Mouse (Mus musculus): ENCODE measurements around the gene Gm45234. TPM values are rescaled to one million over a fixed set of nuclear protein-coding genes. Genes with fewer than 3 reads are reported as not detected.

Gm45234 gene
- polyA plus RNA-seq, 1 experiment from 2014 or later: not detected

GRCm38 (mm10) chr6:124745490-124746295 is 10.1 kb downstream of the Gm45234 start:
- Histone ChIP-seq H3K4me1 (peaks cover 29% of the 10 kb centered on the region), H3K9ac (replicated peaks) (peak overlapping the region; percentile 85), H3K4me2 (replicated peaks) (peak overlapping the region; percentile 97), H3K36me3 (peaks cover 40% of the 10 kb centered on the region), H3K9me3 (no peaks in the 10 kb centered on the region), H3K4me3 (peak overlapping the region; percentile 57), H3K27ac (replicated peaks) (peak overlapping the region; percentile 91), H3K27me3 (no peaks in the 10 kb centered on the region)
- WGBS: under 1% methylated on average over 85 of the region's 85 CpGs
- peak; percentile 84 for ATAC-seq (replicated peaks)

GRCm38 (mm10) chr6:124744755-124745321 is 11.0 kb downstream of the Gm45234 start:
- no peak for ATAC-seq (replicated peaks)
- peak overlapping the region; percentile 57 for H3K4me3 ChIP-seq
- peak overlapping the region; percentile 48 for H3K9ac ChIP-seq (replicated peaks)
- no peaks in the 10 kb centered on the region for H3K27me3 ChIP-seq
- H3K4me1 ChIP-seq: peaks cover 32% of the 10 kb centered on the region
- 73% methylated on average over 26 of the region's 26 CpGs for WGBS
- H3K4me2 ChIP-seq (replicated peaks): peak overlapping the region; percentile 97
- no peaks in the 10 kb centered on the region for H3K9me3 ChIP-seq
- H3K36me3 ChIP-seq: peaks cover 40% of the 10 kb centered on the region
- peak overlapping the region; percentile 91 for H3K27ac ChIP-seq (replicated peaks)

GRCm38 (mm10) chr6:124743647-124744046 is 12.2 kb downstream of the Gm45234 start:
- Histone ChIP-seq H3K9me3 (no peaks in the 10 kb centered on the region), H3K9ac (replicated peaks) (no peak overlapping the region), H3K4me1 (peaks cover 42% of the 10 kb centered on the region), H3K4me3 (no peak overlapping the region), H3K36me3 (peaks cover 33% of the 10 kb centered on the region), H3K27ac (replicated peaks) (no peak overlapping the region), H3K27me3 (no peaks in the 10 kb centered on the region), H3K4me2 (replicated peaks) (no peak overlapping the region)
- ATAC-seq (replicated peaks): no peak
- WGBS: 94% methylated on average over 8 of the region's 8 CpGs

- peaks cover 45% of the 10 kb centered on the region for H3K4me1 ChIP-seq
- WGBS: 89% methylated on average over 15 of the region's 15 CpGs
These were observed 12.8 kb downstream of the Gm45234 start for GRCm38 (mm10) chr6:124742839-124743514.

GRCm38 (mm10) chr6:124741842-124742241 is 14.0 kb downstream of the Gm45234 start:
- peak overlapping the region; percentile 90 for H3K9ac ChIP-seq (replicated peaks)
- H3K4me3 ChIP-seq: peak overlapping the region; percentile 60
- 73% methylated on average over 3 of the region's 3 CpGs for WGBS
- ATAC-seq (replicated peaks): no peak
- peak overlapping the region; percentile 98 for H3K27ac ChIP-seq (replicated peaks)
- H3K36me3 ChIP-seq: peaks cover 17% of the 10 kb centered on the region; the same call in 1 of the 2 replicates
- no peaks in the 10 kb centered on the region for H3K9me3 ChIP-seq
- peaks cover 44% of the 10 kb centered on the region for H3K4me1 ChIP-seq
- H3K4me2 ChIP-seq (replicated peaks): peak overlapping the region; percentile 73
- H3K27me3 ChIP-seq: no peaks in the 10 kb centered on the region

More at GRCm38 (mm10) chr6:124742839-124743514, 12.8 kb downstream of the Gm45234 start:
- peaks cover 27% of the 10 kb centered on the region for H3K36me3 ChIP-seq
- no peak overlapping the region for H3K9ac ChIP-seq (replicated peaks)
- H3K4me3 ChIP-seq: no peak overlapping the region
- H3K4me2 ChIP-seq (replicated peaks): no peak overlapping the region
- no peak overlapping the region for H3K27ac ChIP-seq (replicated peaks)
- no peaks in the 10 kb centered on the region for H3K27me3 ChIP-seq
- no peaks in the 10 kb centered on the region for H3K9me3 ChIP-seq
- no peak for ATAC-seq (replicated peaks)

- peak within 1 kb of the TSS; percentile 98 for H3K27ac ChIP-seq (replicated peaks)
- peak within 1 kb of the TSS; percentile 90 for H3K9ac ChIP-seq (replicated peaks)
- WGBS: under 1% methylated on average over 41 of the region's 41 CpGs
- H3K36me3 ChIP-seq: peaks cover 17% of the 10 kb centered on the region; the same call in 1 of the 2 replicates
- peak; percentile 80 for ATAC-seq (replicated peaks)
- peaks cover 36% of the 10 kb centered on the region for H3K4me1 ChIP-seq
- peak within 1 kb of the TSS; percentile 73 for H3K4me2 ChIP-seq (replicated peaks)
- H3K27me3 ChIP-seq: no peaks in the 10 kb centered on the region
- no peaks in the 10 kb centered on the region for H3K9me3 ChIP-seq
- peak within 1 kb of the TSS; percentile 60 for H3K4me3 ChIP-seq
These were observed 14.7 kb downstream of the Gm45234 start, which contains the start of gene Grcc10 for GRCm38 (mm10) chr6:124740888-124741761. Gene Grcc10 (minus strand): TSS chr6:124741374.

- WGBS: under 1% methylated on average over 29 of the region's 29 CpGs
- Histone ChIP-seq H3K27me3 (no peaks in the 10 kb centered on the region), H3K4me3 (peak overlapping the region; percentile 60), H3K4me1 (peaks cover 32% of the 10 kb centered on the region), H3K4me2 (replicated peaks) (peak overlapping the region; percentile 73), H3K9ac (replicated peaks) (peak overlapping the region; percentile 90), H3K9me3 (no peaks in the 10 kb centered on the region), H3K36me3 (peaks cover 17% of the 10 kb centered on the region; the same call in 1 of the 2 replicates), H3K27ac (replicated peaks) (peak overlapping the region; percentile 98)
- peak; percentile 24 for ATAC-seq (replicated peaks)
These were observed 15.5 kb downstream of the Gm45234 start for GRCm38 (mm10) chr6:124740211-124740887.

- Histone ChIP-seq H3K27me3 (no peaks in the 10 kb centered on the region), H3K9ac (replicated peaks) (0 out of 2 replicates have a peak overlapping the region, but pooled peaks have one; percentile 90), H3K9me3 (no peaks in the 10 kb centered on the region), H3K27ac (replicated peaks) (peak overlapping the region; percentile 98), H3K4me2 (replicated peaks) (peak overlapping the region; percentile 73), H3K4me1 (peaks cover 27% of the 10 kb centered on the region), H3K4me3 (no peak overlapping the region), H3K36me3 (peaks cover 12% of the 10 kb centered on the region; the same call in 1 of the 2 replicates)
- no peak for ATAC-seq (replicated peaks)
- WGBS: 88% methylated on average over 10 of the region's 10 CpGs
These were observed 16.5 kb downstream of the Gm45234 start for GRCm38 (mm10) chr6:124739231-124739796.

GRCm38 (mm10) chr6:124738511-124739023 is 17.3 kb downstream of the Gm45234 start, which contains the start of gene Ptpn6:
Gene Ptpn6 (minus strand): TSS chr6:124738714.
- 32% methylated on average over 15 of the region's 15 CpGs for WGBS
- 0 out of 2 replicates have a peak within 1 kb of the TSS, but pooled peaks have one; percentile 90 for H3K9ac ChIP-seq (replicated peaks)

GRCm38 (mm10) chr6:124737040-124737439 is 18.8 kb downstream of the Gm45234 start:
- no peak overlapping the region for H3K4me3 ChIP-seq
- no peaks in the 10 kb centered on the region for H3K9me3 ChIP-seq
- 92% methylated on average over 11 of the region's 11 CpGs for WGBS
- H3K27me3 ChIP-seq: no peaks in the 10 kb centered on the region
- H3K4me1 ChIP-seq: peaks cover 25% of the 10 kb centered on the region
- H3K4me2 ChIP-seq (replicated peaks): no peak overlapping the region
- H3K36me3 ChIP-seq: no peaks in the 10 kb centered on the region
- no peak for ATAC-seq (replicated peaks)
- H3K27ac ChIP-seq (replicated peaks): no peak overlapping the region
- no peak overlapping the region for H3K9ac ChIP-seq (replicated peaks)

More at GRCm38 (mm10) chr6:124738511-124739023, 17.3 kb downstream of the Gm45234 start, which contains the start of gene Ptpn6:
- peak within 1 kb of the TSS; percentile 98; the same call in 1 of the 2 replicates for H3K27ac ChIP-seq (replicated peaks)
- peaks cover 10% of the 10 kb centered on the region; the same call in 1 of the 2 replicates for H3K36me3 ChIP-seq
- no peaks in the 10 kb centered on the region for H3K27me3 ChIP-seq
- no peak for ATAC-seq (replicated peaks)
- no peak within 1 kb of the TSS for H3K4me3 ChIP-seq
- peaks cover 27% of the 10 kb centered on the region for H3K4me1 ChIP-seq
- H3K9me3 ChIP-seq: no peaks in the 10 kb centered on the region
- peak within 1 kb of the TSS; percentile 73 for H3K4me2 ChIP-seq (replicated peaks)

Data from forebrain, embryonic 15.5 days (tissue).